Mouse (Mus musculus) urinary bladder, adult 18-20 months (tissue): ENCODE measurements at regions not wholly inside any gene's neighbourhood (a gene's known extent, or its start where the extent isn't known, plus 50 kb on each side); places are given as distances from the start of the nearest gene placed in this dataset.

Source experiments
- DNase-seq, 2 experiments: peaks; one replicate each; pipeline ENCODE4 v3.0.0; 2022; ENCODE audit warnings: low spot score in 2 of 2, mixed read lengths in 2 of 2

DNA sequence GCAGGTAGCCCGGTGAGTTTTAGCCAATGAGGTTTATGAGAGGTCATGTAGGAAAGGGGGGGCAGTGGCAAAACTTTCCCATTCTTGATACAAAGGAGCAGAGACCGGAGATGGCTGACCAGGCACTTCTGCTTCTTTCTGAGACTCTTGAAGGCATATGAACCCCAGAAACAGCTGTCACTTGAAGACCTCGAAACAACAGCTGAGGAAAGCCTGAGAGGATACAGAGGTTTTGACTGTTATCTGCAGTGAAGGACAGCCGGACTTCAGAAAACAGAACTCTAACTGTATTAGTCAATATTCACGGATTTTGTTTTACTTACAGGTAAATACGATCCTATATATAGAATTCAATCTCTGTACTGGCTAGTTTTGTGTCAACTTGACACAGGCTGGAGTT, 50.0 kb upstream of the Tiparp start:
- no peak for DNase-seq

DNA sequence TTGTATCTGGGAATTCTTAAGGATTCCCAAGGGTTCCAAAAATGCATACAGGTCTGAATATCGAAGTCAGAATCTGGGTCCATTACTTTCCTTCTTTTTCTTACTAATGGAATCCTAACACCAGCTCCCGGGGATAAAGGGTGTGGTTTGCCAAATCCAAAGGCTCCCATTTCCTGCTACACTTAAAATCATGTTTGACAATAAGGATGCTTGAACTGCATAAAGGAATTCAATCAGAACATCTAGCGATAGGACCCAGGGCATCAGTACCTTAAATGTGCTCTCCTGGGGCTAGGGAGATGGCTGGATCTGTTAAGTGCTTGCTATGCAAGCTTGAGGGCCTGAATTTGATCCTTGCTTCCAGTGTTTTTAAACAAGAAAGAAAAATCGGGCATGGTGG, 51.1 kb upstream of the Tiparp start:
- DNase-seq: no peak

DNA sequence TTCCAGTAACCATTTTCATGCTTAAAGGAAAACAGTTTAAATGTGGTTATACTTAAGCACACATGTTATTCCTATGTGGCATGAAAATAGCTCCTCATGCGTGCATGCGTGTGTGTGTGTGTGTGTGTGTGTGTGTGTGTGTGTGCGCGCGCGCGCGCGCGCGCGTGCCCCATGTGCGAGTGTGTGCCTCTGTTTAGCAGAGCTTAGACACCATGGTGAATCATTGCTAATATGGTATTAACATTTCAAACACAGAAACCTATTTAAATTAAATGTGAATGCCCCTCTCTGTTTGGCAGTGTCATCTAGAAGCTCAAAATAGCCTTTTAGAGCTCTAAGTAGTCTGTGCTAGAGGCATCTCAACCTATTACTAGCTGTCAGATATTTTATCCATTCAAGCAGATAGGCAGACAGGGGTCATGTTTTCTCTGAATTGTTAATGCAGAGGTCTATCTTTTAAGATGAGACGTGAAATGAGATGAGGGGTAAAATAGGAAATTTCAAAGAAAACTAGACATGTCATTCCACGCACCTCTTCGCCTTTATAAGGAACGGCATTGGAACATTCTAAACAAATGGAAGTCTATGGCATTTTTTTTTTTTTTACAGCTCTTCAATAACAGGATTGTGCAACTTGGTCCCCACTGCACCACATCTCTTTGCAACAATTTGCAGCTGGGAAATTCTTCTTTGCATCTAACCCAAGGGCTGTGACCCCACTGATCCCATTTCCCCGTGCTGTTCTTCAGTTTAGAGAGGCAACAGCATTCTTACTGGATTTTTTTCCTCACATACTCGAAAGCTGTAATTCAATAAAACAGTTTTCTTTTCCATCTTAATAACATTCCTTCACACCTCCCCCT, 51.9 kb upstream of the Tiparp start:
- no peak for DNase-seq

DNA sequence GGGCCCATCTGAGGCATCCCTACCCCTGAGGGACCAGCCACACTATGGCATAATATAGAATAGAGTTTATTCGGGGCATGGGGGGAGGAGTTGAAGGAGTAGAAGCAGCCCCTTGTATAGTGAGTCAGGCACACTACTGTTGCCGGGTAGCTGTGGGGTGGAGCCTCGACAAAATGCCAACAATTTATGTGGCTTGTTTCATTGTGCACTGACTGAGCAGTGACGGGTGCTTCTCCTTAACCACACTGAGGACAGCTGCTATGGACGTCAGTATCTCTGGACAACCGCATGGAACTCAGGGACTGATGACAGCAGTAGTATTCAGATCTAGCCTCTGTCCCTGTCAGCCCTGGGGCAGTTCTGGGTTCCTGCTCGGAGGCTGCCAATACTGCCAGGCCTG, 53.6 kb upstream of the Tiparp start:
- DNase-seq: no peak

DNA sequence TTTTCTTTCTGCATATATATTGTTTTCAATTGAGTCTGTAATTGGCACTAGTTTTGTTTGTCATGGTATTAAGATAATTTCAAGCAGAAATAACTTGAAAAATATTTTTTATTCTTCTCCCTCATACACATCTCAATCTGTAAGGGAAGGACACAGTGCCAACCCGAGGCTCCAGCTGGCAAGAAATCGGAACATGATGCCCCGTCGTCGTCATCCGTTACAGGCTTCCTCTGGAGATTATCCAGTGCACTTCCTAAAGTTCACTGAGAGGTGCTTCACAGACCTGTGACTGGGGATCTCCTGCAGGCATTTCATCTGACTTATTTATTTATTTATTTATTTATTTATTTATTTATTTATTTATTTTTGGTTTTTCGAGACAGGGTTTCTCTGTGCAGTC, 56.4 kb upstream of the Tiparp start:
- no peak for DNase-seq

DNA sequence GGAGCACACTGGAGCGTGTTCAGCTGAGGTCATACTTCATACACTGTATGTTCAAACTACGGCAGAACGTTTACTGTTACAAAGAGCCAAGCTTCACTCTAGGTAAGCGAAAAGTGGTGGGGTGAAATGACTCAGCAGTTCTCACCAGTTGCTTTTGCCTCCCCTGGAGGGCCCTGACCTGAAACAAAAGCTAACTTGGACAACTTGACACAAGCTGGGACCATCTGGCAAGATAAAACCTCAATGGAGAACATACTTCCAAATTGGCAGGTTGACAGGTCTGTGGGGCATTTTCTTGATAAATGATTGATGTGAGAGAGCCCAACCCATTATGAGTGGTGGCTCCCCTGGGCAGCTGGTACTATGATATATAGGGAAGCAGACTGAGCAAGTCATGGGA, 59.0 kb upstream of the Tiparp start:
- DNase-seq: no peak

DNA sequence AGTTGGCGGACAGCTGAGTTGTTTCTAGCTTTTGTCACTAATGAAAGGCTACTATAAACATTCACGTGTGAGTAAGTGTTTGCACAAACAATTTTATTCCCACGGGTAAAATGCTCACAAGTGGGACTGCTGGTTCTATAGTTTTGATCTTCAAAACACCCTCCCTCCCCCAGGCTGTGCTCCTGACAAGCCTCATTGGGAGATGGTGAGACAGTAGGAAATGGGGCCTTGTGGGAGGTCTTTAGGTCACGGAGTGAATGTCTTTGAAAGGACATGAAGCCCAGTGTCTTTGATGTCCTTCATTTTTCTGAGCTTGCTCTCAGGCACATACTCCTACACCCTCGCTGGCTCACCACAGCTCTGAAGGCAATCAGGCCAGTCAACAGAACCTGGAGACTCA, 63.4 kb upstream of the Tiparp start:
- no peak for DNase-seq

DNA sequence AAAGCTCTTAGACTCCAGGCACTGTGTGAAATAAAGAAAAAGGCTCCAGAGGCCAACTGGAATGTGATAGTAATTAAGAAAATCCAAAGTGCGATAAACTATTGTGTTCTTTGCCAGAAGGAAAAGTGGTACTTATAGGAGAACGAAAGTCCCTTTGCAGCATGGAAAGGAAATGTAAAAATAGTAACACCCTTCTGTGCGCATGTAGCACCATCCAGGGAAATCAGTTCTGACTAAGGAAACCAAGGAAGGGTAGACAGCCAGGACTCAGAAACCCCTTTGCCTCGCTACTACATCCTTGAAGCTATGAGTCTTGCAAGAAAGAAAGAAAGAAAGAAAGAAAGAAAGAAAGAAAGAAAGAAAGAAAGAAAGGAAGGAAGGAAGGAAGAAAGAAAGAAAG, 67.3 kb upstream of the Tiparp start:
- DNase-seq: no peak

DNA sequence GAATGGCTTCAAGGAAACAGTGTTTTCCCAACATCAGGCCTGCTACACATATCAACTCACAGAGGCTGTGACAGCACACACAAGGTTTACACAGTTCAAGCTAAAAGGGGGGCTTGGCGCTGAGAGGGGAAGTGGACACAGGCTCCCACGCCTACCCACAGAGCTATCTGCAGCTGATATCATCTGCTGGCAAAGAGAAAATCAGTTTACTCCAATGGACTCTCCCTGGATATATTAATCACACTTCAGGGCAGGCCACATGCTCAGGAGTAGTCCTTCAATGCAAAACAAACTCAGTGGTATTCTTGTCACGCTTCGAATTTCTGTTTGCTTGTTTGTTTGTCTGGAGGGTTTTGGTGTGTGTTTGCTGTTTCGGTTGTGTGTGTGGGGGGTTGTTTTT, 67.3 kb upstream of the Ssr3 start:
- DNase-seq: no peak

DNA sequence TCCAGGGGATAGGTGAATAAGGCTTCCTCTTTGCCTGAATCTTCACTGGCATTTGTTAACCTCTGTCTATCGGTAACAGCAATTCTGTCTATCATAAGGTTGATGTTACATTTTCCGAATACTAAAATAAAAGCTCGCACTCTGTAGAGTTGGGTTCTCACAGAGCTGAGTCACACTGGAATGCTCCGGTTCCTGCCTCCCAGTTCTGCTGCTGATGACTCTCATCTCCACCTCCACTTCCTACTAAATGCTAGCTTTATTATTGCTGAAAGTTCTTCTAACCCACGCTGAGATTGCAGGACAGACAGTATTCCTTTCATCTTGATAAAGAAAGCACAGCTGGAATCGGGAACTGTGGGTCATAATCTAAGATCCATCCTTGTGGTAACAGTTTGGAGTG, 65.5 kb upstream of the Ssr3 start:
- DNase-seq: no peak

DNA sequence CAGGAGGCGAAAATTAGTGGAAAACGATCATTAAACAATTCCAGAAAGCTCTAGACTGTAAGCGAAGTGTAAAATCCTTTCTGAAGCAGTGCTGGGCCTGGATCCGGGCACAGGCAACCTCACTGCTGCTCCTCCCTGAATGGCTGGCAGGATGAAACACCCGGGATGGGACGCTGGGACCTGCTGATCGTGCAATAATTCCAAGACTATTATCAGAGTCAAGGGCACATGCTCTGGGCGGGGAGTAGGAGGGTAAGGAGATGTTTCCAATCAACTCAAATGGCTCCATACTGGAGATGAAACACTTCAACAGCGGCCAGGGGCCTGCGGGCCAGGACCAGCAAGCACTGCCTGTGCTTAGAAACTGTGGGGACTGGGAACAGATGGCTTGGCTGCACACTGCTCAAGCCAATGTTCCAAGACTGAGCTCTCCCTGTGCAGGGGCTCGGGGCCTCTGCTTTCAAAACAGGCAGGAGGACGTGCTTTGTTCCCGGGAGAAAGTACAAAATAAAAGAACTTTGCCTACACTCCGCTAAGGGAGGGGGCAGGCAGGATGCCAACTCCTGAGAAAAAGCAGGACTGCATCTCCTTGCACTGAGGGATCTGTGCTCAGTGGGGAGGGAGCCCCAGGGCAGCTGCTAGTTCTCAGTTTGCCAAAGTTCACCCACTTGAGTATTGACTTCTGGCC, 63.3 kb upstream of the Ssr3 start:
- DNase-seq: peak in 1 of 2 experiments; percentile 18

DNA sequence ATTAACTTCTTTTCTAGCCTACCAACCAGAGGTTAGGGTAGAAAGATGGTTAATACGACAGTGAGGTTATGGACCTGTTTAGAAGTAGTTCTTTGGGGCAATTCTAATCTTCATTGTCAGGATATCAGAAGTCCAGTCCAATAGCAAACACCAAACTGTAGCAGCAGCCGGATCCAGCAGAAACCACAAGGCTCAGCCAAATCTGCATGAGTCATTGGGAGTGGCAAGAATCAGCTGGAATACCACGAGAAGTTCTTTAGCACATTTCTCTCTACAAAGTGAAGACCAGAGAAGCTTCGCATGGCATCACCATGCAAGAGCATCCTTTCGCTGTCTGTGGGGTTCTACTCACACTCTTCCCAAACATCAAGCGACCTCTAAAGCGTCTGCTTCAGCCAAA, 61.9 kb upstream of the Ssr3 start:
- no peak for DNase-seq

DNA sequence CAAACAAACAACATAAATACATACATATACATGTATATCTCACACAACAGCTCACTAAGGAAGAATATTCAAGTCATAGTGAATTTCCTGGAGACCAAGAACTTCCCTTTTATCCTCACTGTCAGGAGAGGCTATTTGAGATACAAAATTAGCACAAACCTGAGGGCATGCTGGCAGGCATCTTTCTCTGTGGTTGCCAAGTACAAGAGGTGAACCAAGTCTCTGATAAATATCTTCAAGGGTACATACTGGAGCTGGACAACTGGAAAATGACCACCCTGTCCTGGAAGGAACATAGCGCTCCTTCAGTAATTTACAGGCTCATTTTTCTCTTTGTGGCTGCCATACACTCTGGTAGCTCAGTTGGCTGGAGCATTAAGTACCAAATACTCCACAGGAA, 56.8 kb upstream of the Ssr3 start:
- no peak for DNase-seq

DNA sequence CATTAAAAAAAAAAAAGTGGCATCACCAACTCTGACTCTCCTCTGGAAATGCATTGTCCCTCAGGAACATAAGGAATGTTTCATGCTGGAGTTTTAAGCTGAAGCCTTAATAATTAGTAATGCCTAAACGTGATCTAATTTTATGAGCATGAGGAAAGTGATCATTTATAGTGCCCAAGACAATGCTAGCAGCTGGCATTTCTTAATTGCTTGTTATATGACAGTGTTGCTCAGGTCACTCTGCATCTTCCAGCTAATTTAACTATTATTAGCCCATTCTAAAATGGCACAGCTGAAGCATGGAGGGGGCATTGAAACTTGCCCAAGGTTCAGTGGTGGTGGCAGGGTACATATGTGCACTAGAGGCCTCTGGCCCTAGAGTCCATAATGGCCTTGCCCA, 51.3 kb upstream of the Ssr3 start:
- DNase-seq: no peak

DNA sequence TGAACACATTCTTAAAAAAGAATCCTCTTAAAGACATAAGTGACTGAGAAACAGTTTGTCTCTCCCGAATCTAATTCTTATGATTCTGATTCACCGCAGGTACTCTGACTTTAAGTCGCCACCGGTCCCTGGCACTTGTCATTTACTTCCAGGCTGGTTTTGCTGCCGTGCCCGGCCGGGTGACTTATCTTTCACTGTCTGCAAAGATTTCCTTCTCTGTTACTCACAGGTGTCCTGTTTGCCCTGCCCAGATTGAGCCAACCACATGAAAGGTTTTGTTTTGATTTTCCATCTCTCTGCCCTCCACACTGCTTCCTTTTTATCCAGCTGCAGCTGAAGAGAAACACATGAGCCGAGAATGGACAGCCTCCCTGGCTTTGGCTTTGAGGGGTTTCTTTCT, 50.5 kb upstream of the Ssr3 start:
- DNase-seq: no peak

DNA sequence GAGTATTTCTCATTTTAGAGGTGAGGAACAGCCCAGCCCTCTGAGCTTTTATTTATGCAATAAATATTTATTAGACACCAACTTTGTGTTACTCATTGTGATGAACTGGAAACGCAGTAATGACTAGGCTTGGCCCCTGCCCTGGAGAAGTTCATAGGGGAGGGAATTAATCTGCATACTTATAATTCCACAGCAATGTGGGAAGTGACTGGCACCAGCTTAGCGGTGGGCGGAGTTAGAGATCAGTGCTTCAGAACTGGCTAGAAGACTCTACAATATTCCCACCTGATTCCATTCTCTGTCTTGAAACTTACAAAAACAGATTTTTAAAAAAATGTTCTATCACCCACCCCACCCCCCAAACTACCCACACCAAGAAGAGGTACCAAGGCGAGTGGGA, 49.8 kb upstream of the Ssr3 start:
- peak in 1 of 2 experiments; percentile 44 for DNase-seq
